Mouse (Mus musculus) CH12.LX (cell line): ENCODE measurements around the gene Gria3. TPM values are rescaled to one million over a fixed set of nuclear protein-coding genes. Genes with fewer than 3 reads are reported as not detected.

Experiments
- DNase-seq: peaks from one replicate; pipeline ENCODE4 v3.0.0-alpha.2; 2013; ENCODE audit errors: extremely low read depth
- H3K27ac ChIP-seq: 2 replicates; pipeline ENCODE4 v1.5.1; 2012; ENCODE audit warnings: low read depth, mild to moderate bottlenecking, control low read depth, moderate library complexity; ENCODE audit not compliant: insufficient read depth
- H3K27me3 ChIP-seq: replicated peaks from 2 replicates; pipeline ENCODE3; 2012; ENCODE audit warnings: inconsistent platforms
- H3K36me3 ChIP-seq, 2 experiments: replicated peaks in 1 of 2; 2 replicates each; pipeline versions ENCODE3 to v1.6.1; 2012; ENCODE audit warnings: inconsistent platforms in 1 of 2, low read length in 1 of 2, mild to moderate bottlenecking in 1 of 2, mixed read lengths in 1 of 2, moderate library complexity in 1 of 2; ENCODE audit not compliant: control insufficient read depth in 1 of 2, insufficient read depth in 1 of 2
- H3K4me1 ChIP-seq, 2 experiments: 2 replicates each; pipeline ENCODE4 v1.6.1; 2012; ENCODE audit warnings: inconsistent platforms in 1 of 2, moderate library complexity in 1 of 2; ENCODE audit not compliant: insufficient read depth in 2 of 2, control insufficient read depth in 1 of 2
- H3K4me2 ChIP-seq: 2 replicates; pipeline ENCODE4 v1.6.1; 2012; ENCODE audit warnings: low read depth, mild to moderate bottlenecking, control low read depth; ENCODE audit not compliant: poor library complexity, insufficient read depth, severe bottlenecking
- H3K4me3 ChIP-seq, 3 experiments: fragments of 150-350 bp in 1 of 3; sonication (generic) in 1 of 3; replicated peaks in 1 of 3; 2 replicates each; pipeline versions ENCODE3 to v1.5.1; 2011 to 2012; ENCODE audit warnings: low read depth in 2 of 3, low read length in 2 of 3, mild to moderate bottlenecking in 2 of 3, moderate library complexity in 2 of 3, control low read depth in 1 of 3, improper control_type of control experiment in 1 of 3, inconsistent platforms in 1 of 3, mixed read lengths in 1 of 3; ENCODE audit not compliant: poor library complexity in 1 of 3
- H3K79me2 ChIP-seq: replicated peaks from 2 replicates; pipeline ENCODE4 v1.6.1; 2012; ENCODE audit warnings: mild to moderate bottlenecking, moderate library complexity; ENCODE audit not compliant: control insufficient read depth, poor library complexity, insufficient read depth, severe bottlenecking; ENCODE audit errors: extremely low read depth
- H3K9ac ChIP-seq: 2 replicates; pipeline ENCODE4 v1.6.1; 2012; ENCODE audit warnings: low read depth, mild to moderate bottlenecking, control low read depth, moderate library complexity; ENCODE audit not compliant: insufficient read depth
- H3K9me3 ChIP-seq: replicated peaks from 2 replicates; pipeline ENCODE3; 2012; ENCODE audit warnings: low read length, inconsistent platforms, mixed read lengths
- BHLHE40 ChIP-seq: IDR thresholded peaks from 2 replicates; pipeline ENCODE4 v1.6.1; 2011; ENCODE audit warnings: mild to moderate bottlenecking, low read depth, low read length, improper control_type of control experiment
- CTCF ChIP-seq, 2 experiments: IDR thresholded peaks in 1 of 2; conservative IDR thresholded peaks in 1 of 2; 2 replicates each; pipeline ENCODE4 v1.5.1; 2011 to 2012; ENCODE audit warnings: low read depth in 2 of 2, low read length in 2 of 2, improper control_type of control experiment in 1 of 2, inconsistent platforms in 1 of 2, mild to moderate bottlenecking in 1 of 2, moderate library complexity in 1 of 2
- ETS1 ChIP-seq: conservative IDR thresholded peaks from 2 replicates; pipeline ENCODE4 v1.6.1; 2012; ENCODE audit warnings: low read depth, mild to moderate bottlenecking, inconsistent platforms, low read length, improper control_type of control experiment, moderate library complexity
- HCFC1 ChIP-seq: IDR thresholded peaks from 2 replicates; pipeline ENCODE4 v1.6.1; 2012; ENCODE audit warnings: low read depth, mild to moderate bottlenecking, inconsistent platforms, low read length, improper control_type of control experiment
- JUND ChIP-seq: conservative IDR thresholded peaks from 2 replicates; pipeline ENCODE4 v1.6.1; 2011; ENCODE audit warnings: low read depth, low read length, improper control_type of control experiment
- KAT2A ChIP-seq: IDR thresholded peaks from 2 replicates; pipeline ENCODE4 v1.6.1; 2012; ENCODE audit warnings: low read length, improper control_type of control experiment, inconsistent platforms; ENCODE audit not compliant: insufficient replicate concordance
- MAFK ChIP-seq: IDR thresholded peaks from 2 replicates; pipeline ENCODE4 v1.6.1; 2011; ENCODE audit warnings: low read length, improper control_type of control experiment; ENCODE audit not compliant: insufficient replicate concordance
- MAX ChIP-seq: IDR thresholded peaks from 2 replicates; pipeline ENCODE4 v1.6.1; 2011; ENCODE audit warnings: low read length, improper control_type of control experiment
- MAZ ChIP-seq: IDR thresholded peaks from 2 replicates; pipeline ENCODE4 v1.6.1; 2012; ENCODE audit warnings: low read depth, mild to moderate bottlenecking, inconsistent platforms, low read length, improper control_type of control experiment, moderate library complexity
- MEF2A ChIP-seq: IDR thresholded peaks from 2 replicates; pipeline ENCODE4 v1.6.1; 2014; ENCODE audit warnings: low read depth, mild to moderate bottlenecking, inconsistent platforms, low read length, improper control_type of control experiment, borderline replicate concordance
- MXI1 ChIP-seq: IDR thresholded peaks from 2 replicates; pipeline ENCODE4 v1.6.1; 2011; ENCODE audit warnings: mild to moderate bottlenecking, low read depth, low read length, improper control_type of control experiment
- NELFE ChIP-seq: IDR thresholded peaks from 2 replicates; pipeline ENCODE4 v1.6.1; 2011; ENCODE audit warnings: low read depth, low read length, improper control_type of control experiment
- NRF1 ChIP-seq: IDR thresholded peaks from 2 replicates; pipeline ENCODE4 v1.6.1; 2014; ENCODE audit warnings: low read depth, mild to moderate bottlenecking, inconsistent platforms, low read length, improper control_type of control experiment, moderate library complexity
- PAX5 ChIP-seq: IDR thresholded peaks from 2 replicates; pipeline ENCODE4 v1.6.1; 2012; ENCODE audit warnings: low read length, inconsistent platforms, mixed read lengths
- POLR2AphosphoS2 ChIP-seq: IDR thresholded peaks from 2 replicates; pipeline ENCODE4 v1.6.1; 2011; ENCODE audit warnings: low read depth, low read length, improper control_type of control experiment
- RAD21 ChIP-seq: IDR thresholded peaks from 2 replicates; pipeline ENCODE4 v1.6.1; 2011; ENCODE audit warnings: low read depth, mild to moderate bottlenecking, low read length, improper control_type of control experiment, moderate library complexity
- SIN3A ChIP-seq: IDR thresholded peaks from 2 replicates; pipeline ENCODE4 v1.6.1; 2012; ENCODE audit warnings: low read length, improper control_type of control experiment, inconsistent platforms
- SMC3 ChIP-seq: IDR thresholded peaks from 2 replicates; pipeline ENCODE4 v1.6.1; 2011; ENCODE audit warnings: low read depth, low read length, improper control_type of control experiment
- TBP ChIP-seq: conservative IDR thresholded peaks from 2 replicates; pipeline ENCODE4 v1.6.1; 2011; ENCODE audit warnings: low read depth, low read length, improper control_type of control experiment
- TCF12 ChIP-seq: IDR thresholded peaks from 2 replicates; pipeline ENCODE4 v1.6.1; 2014; ENCODE audit warnings: low read depth, mild to moderate bottlenecking, inconsistent platforms, low read length, improper control_type of control experiment
- ZKSCAN1 ChIP-seq: IDR thresholded peaks from 2 replicates; pipeline ENCODE4 v1.6.1; 2012; ENCODE audit warnings: low read depth, inconsistent platforms, low read length, improper control_type of control experiment, borderline replicate concordance
- ZNF384 ChIP-seq: IDR thresholded peaks from 2 replicates; pipeline ENCODE4 v1.6.1; 2012; ENCODE audit warnings: low read depth, low read length, improper control_type of control experiment, inconsistent platforms
- dilution Hi-C: fragments of 300-500 bp; cut with MboI; formaldehyde crosslinking; loops from 2 replicates; pipeline ENCODE4 v1.14.3; 2020; ENCODE audit warnings: low sequenced_read_pairs; ENCODE audit not compliant: extremely low pct_unique_long_range_greater_than_20kb, extremely low pct_ligation_motif_present
- in situ Hi-C: fragments of 300-500 bp; cut with MboI; formaldehyde crosslinking; loops from 3 replicates; pipeline ENCODE4 v1.14.3; 2019; ENCODE audit warnings: low sequenced_read_pairs, low pct_ligation_motif_present, low pct_unique_long_range_greater_than_20kb, mixed read lengths
- polyA plus RNA-seq: library from polyadenylated mRNA; unstranded; fragments of >175 nt; gene quantifications from 2 replicates; pipeline ENCODE4 v1.2.1, GENCODE M21; 2012; ENCODE audit warnings: low read depth; ENCODE audit not compliant: insufficient read length
- total RNA-seq, 2 experiments: library from RNA; depleted of rRNA; stranded (reverse); fragments of 300-350 nt in 1 of 2; fragments of >200 nt in 1 of 2; gene quantifications; 2 replicates each; pipeline ENCODE4 v1.2.3; 2012 to 2014

The Gria3 gene
- total RNA-seq (2012; rRNA removed) (0.08 TPM in 1 of 2 replicates, not detected in the other), total RNA-seq (2014; rRNA removed) (0.05 and 0.08 TPM in 2 replicates), polyA plus RNA-seq (0.07 and 0.11 TPM in 2 replicates)

DNA sequence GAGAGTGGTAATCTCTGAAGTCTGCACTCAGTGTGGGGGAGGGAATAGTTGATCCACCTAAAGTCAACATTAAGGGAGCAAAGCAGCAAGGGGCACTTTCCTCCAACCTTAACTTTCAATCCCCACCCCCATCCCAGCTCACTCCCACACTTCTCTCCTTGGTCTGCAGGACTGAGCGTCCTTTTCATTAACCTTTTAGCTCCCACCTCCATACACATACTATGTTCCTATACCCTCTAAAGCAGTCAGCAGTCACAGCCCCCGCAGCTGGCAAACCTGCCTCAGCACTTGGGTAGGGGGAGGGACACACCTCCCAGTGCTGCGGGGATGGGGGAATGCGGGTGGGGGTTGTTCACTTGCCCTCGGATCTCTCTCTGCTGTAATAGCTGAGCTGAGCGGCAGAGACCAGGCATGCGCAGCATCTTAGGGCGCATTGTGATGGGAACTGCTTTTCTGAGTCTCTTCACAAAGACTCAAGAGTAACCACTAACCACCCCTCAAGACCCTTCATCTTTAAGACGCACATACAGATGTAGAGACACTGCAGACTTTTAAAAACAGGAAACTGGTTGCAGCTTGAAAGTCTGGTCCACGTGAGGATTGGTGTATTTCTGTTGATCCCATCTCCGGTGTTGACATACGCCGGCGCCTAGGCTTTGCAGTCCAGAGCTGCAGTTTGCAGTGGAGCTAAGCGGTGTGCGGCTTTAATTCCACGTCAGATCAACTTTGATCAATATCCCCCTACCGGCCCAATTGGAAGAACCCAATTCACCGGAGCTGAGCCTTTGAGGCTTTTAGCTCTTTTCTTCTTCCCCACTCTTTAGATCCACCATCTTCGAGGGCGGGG is at the start of gene Gria3:
Gene Gria3, plus strand, starts transcription at position 797 of the 847 bp plus-strand sequence.
- H3K27me3 ChIP-seq = no peaks in the 10 kb centered on the region
- in situ Hi-C loops = no loop called here
- no peak within 1 kb of the TSS for H3K4me3 ChIP-seq
- TF ChIP-seq KAT2A = no peak
- no peak for TF ChIP-seq MAFK
- TF ChIP-seq BHLHE40 = no peak
- no peak for TF ChIP-seq CTCF (conservative IDR thresholded peaks at IDR 0.05 in 1 of 2, IDR thresholded peaks at IDR 0.05 in 1 of 2; ENCODE audit: low read depth in 2 of 2, low read length in 2 of 2)
- TF ChIP-seq SMC3 = no peak
- TF ChIP-seq ETS1 = no peak
- TF ChIP-seq TBP = no peak
- no peak for TF ChIP-seq TCF12
- TF ChIP-seq NRF1 = no peak
- no peak for TF ChIP-seq SIN3A
- TF ChIP-seq JUND = no peak
- no peak for TF ChIP-seq ZKSCAN1
- no peak for TF ChIP-seq POLR2AphosphoS2
- H3K79me2 ChIP-seq = no peaks in the 10 kb centered on the region
- H3K9ac ChIP-seq = no peak within 1 kb of the TSS
- H3K36me3 ChIP-seq = no peaks in the 10 kb centered on the region
- no peaks in the 10 kb centered on the region for H3K9me3 ChIP-seq
- H3K4me2 ChIP-seq = peak within 1 kb of the TSS; percentile 44
- no peak for DNase-seq
- peaks cover 2 to 9% of the 10 kb centered on the region in 2 experiments; a peak in 3 of 4 replicates for H3K4me1 ChIP-seq
- dilution Hi-C loops = no loop called here
- no peak within 1 kb of the TSS for H3K27ac ChIP-seq

- Histone ChIP-seq H3K9me3 (no peaks in the 10 kb centered on the region), H3K4me2 (no peak overlapping the region), H3K79me2 (no peaks in the 10 kb centered on the region), H3K4me1 (no peaks in the 10 kb centered on the region), H3K27ac (no peak overlapping the region), H3K9ac (no peak overlapping the region), H3K36me3 (no peaks in the 10 kb centered on the region), H3K27me3 (no peaks in the 10 kb centered on the region), H3K4me3 (no peak overlapping the region)
- no peak for DNase-seq
- in situ Hi-C loops (no loop called here), dilution Hi-C loops (no loop called here)
- no peak for TF ChIP-seq MAX
- no peak for TF ChIP-seq MXI1
- TF ChIP-seq RAD21 = no peak
- no peak for TF ChIP-seq ZNF384
- TF ChIP-seq MEF2A = no peak
- TF ChIP-seq PAX5 = no peak
- TF ChIP-seq HCFC1 = no peak
- no peak for TF ChIP-seq MAZ
- no peak for TF ChIP-seq NRF1
- no peak for TF ChIP-seq NELFE
- TF ChIP-seq BHLHE40 = no peak
- TF ChIP-seq MAFK = no peak
Measured at GRCm38 (mm10) chrX:41387086-41387485, 13.6 kb upstream of the Gria3 start.
